Mouse (Mus musculus): ENCODE measurements around the gene Ints5. TPM values are rescaled to one million over a fixed set of nuclear protein-coding genes. Genes with fewer than 3 reads are reported as not detected.

The Ints5 gene
- polyA plus RNA-seq, 1 experiment from 2014 or later: 30.5 TPM

- Histone ChIP-seq H3K4me1 (ENCODE audit: control insufficient read depth, insufficient read depth, low read length) (no peaks in the 10 kb centered on the region), H3K4me2 (ENCODE audit: low read depth, low read length) (peak within 1 kb of the TSS; percentile 81), H3K27me3 (ENCODE audit: control insufficient read depth, insufficient read depth, low read length) (no peaks in the 10 kb centered on the region), H3K9me3 (replicated peaks; ENCODE audit: control insufficient read depth, low read length) (no peaks in the 10 kb centered on the region), H3K27ac (replicated peaks; ENCODE audit: low read depth, low read length) (peak within 1 kb of the TSS; percentile 52), H3K9ac (replicated peaks; ENCODE audit: low read length) (peak within 1 kb of the TSS; percentile 91), H3K4me3 (ENCODE audit: low read depth, low read length) (peak within 1 kb of the TSS; percentile 82), H3K36me3 (replicated peaks; ENCODE audit: control insufficient read depth, insufficient read depth, low read depth, low read length) (peaks cover under 1% of the 10 kb centered on the region)
- ATAC-seq (replicated peaks; ENCODE audit: insufficient number of reproducible peaks, low FRiP score, low TSS enrichment, low read depth): peak; percentile 98
- peak; percentile 92 for DNase-seq (ENCODE audit: low spot score)
- under 1% methylated on average over 42 of the region's 42 CpGs for WGBS
These were observed 12.3 kb upstream of the Ints5 start, which contains the start of gene Uqcc3 for GRCm38 (mm10) chr19:8880311-8881033. TSS of gene Uqcc3 (minus strand) at chr19:8880923.

GRCm38 (mm10) chr19:8881034-8881392 is 11.8 kb upstream of the Ints5 start:
- Histone ChIP-seq H3K9ac (replicated peaks; ENCODE audit: low read length) (peak overlapping the region; percentile 91; the same call in 1 of the 2 replicates), H3K4me2 (ENCODE audit: low read depth, low read length) (peak overlapping the region; percentile 81), H3K27me3 (ENCODE audit: control insufficient read depth, insufficient read depth, low read length) (no peaks in the 10 kb centered on the region), H3K36me3 (replicated peaks; ENCODE audit: control insufficient read depth, insufficient read depth, low read depth, low read length) (no peaks in the 10 kb centered on the region; the same call in 1 of the 2 replicates), H3K4me1 (ENCODE audit: control insufficient read depth, insufficient read depth, low read length) (no peaks in the 10 kb centered on the region), H3K27ac (replicated peaks; ENCODE audit: low read depth, low read length) (no peak overlapping the region), H3K9me3 (replicated peaks; ENCODE audit: control insufficient read depth, low read length) (no peaks in the 10 kb centered on the region), H3K4me3 (ENCODE audit: low read depth, low read length) (peak overlapping the region; percentile 82)
- WGBS: 20% methylated on average over 3 of the region's 3 CpGs
- ATAC-seq (replicated peaks; ENCODE audit: insufficient number of reproducible peaks, low FRiP score, low TSS enrichment, low read depth) (no peak), DNase-seq (ENCODE audit: low spot score) (no peak)

GRCm38 (mm10) chr19:8883616-8884015 is 9.2 kb upstream of the Ints5 start, which contains the start of the genes Lbhd1 and Gm49403:
TSS of gene Lbhd1 (plus strand) at chr19:8883732.
TSS of gene Gm49403 (plus strand) at chr19:8883930.
- H3K9me3 ChIP-seq (replicated peaks; ENCODE audit: control insufficient read depth, low read length): no peaks in the 10 kb centered on the region
- 82% methylated on average over 3 of the region's 3 CpGs for WGBS
- no peak within 1 kb of the TSS for H3K9ac ChIP-seq (replicated peaks; ENCODE audit: low read length)
- ATAC-seq (replicated peaks; ENCODE audit: insufficient number of reproducible peaks, low FRiP score, low TSS enrichment, low read depth) (no peak), DNase-seq (ENCODE audit: low spot score) (no peak)
- H3K27ac ChIP-seq (replicated peaks; ENCODE audit: low read depth, low read length): no peak within 1 kb of the TSS
- H3K4me2 ChIP-seq (ENCODE audit: low read depth, low read length): no peak within 1 kb of the TSS
- H3K27me3 ChIP-seq (ENCODE audit: control insufficient read depth, insufficient read depth, low read length): no peaks in the 10 kb centered on the region
- H3K4me1 ChIP-seq (ENCODE audit: control insufficient read depth, insufficient read depth, low read length): no peaks in the 10 kb centered on the region
- no peaks in the 10 kb centered on the region for H3K36me3 ChIP-seq (replicated peaks; ENCODE audit: control insufficient read depth, insufficient read depth, low read depth, low read length)
- H3K4me3 ChIP-seq (ENCODE audit: low read depth, low read length): no peak within 1 kb of the TSS

GRCm38 (mm10) chr19:8886916-8887584 is 5.8 kb upstream of the Ints5 start:
- H3K4me1 ChIP-seq (ENCODE audit: control insufficient read depth, insufficient read depth, low read length): no peaks in the 10 kb centered on the region
- DNase-seq (ENCODE audit: low spot score) (no peak), ATAC-seq (replicated peaks; ENCODE audit: insufficient number of reproducible peaks, low FRiP score, low TSS enrichment, low read depth) (no peak)
- 52% methylated on average over 1 of the region's 1 CpGs for WGBS
- H3K36me3 ChIP-seq (replicated peaks; ENCODE audit: control insufficient read depth, insufficient read depth, low read depth, low read length): peaks cover 4% of the 10 kb centered on the region
- no peak overlapping the region for H3K27ac ChIP-seq (replicated peaks; ENCODE audit: low read depth, low read length)
- H3K27me3 ChIP-seq (ENCODE audit: control insufficient read depth, insufficient read depth, low read length): no peaks in the 10 kb centered on the region
- no peak overlapping the region for H3K9ac ChIP-seq (replicated peaks; ENCODE audit: low read length)
- no peaks in the 10 kb centered on the region for H3K9me3 ChIP-seq (replicated peaks; ENCODE audit: control insufficient read depth, low read length)
- H3K4me3 ChIP-seq (ENCODE audit: low read depth, low read length): no peak overlapping the region
- no peak overlapping the region for H3K4me2 ChIP-seq (ENCODE audit: low read depth, low read length)

GRCm38 (mm10) chr19:8887585-8888463 is 5.0 kb upstream of the Ints5 start:
- Histone ChIP-seq H3K9me3 (replicated peaks; ENCODE audit: control insufficient read depth, low read length) (no peaks in the 10 kb centered on the region), H3K4me3 (ENCODE audit: low read depth, low read length) (peak overlapping the region; percentile 44), H3K27ac (replicated peaks; ENCODE audit: low read depth, low read length) (peak overlapping the region; percentile 60; the same call in 1 of the 2 replicates), H3K4me2 (ENCODE audit: low read depth, low read length) (peak overlapping the region; percentile 68), H3K36me3 (replicated peaks; ENCODE audit: control insufficient read depth, insufficient read depth, low read depth, low read length) (peaks cover 4% of the 10 kb centered on the region), H3K4me1 (ENCODE audit: control insufficient read depth, insufficient read depth, low read length) (no peaks in the 10 kb centered on the region), H3K27me3 (ENCODE audit: control insufficient read depth, insufficient read depth, low read length) (no peaks in the 10 kb centered on the region), H3K9ac (replicated peaks; ENCODE audit: low read length) (peak overlapping the region; percentile 77)
- no peak for DNase-seq (ENCODE audit: low spot score)
- no peak for ATAC-seq (replicated peaks; ENCODE audit: insufficient number of reproducible peaks, low FRiP score, low TSS enrichment, low read depth)
- 16% methylated on average over 19 of the region's 19 CpGs for WGBS

- Histone ChIP-seq H3K4me1 (ENCODE audit: control insufficient read depth, insufficient read depth, low read length) (no peaks in the 10 kb centered on the region), H3K36me3 (replicated peaks; ENCODE audit: control insufficient read depth, insufficient read depth, low read depth, low read length) (peaks cover 4% of the 10 kb centered on the region), H3K4me2 (ENCODE audit: low read depth, low read length) (peak within 1 kb of the TSS; percentile 68), H3K27ac (replicated peaks; ENCODE audit: low read depth, low read length) (peak within 1 kb of the TSS; percentile 60), H3K27me3 (ENCODE audit: control insufficient read depth, insufficient read depth, low read length) (no peaks in the 10 kb centered on the region), H3K4me3 (ENCODE audit: low read depth, low read length) (peak within 1 kb of the TSS; percentile 44), H3K9ac (replicated peaks; ENCODE audit: low read length) (peak within 1 kb of the TSS; percentile 77), H3K9me3 (replicated peaks; ENCODE audit: control insufficient read depth, low read length) (no peaks in the 10 kb centered on the region)
- peak; percentile 99 for DNase-seq (ENCODE audit: low spot score)
- ATAC-seq (replicated peaks; ENCODE audit: insufficient number of reproducible peaks, low FRiP score, low TSS enrichment, low read depth): peak; percentile 95
- under 1% methylated on average over 58 of the region's 58 CpGs for WGBS
These were observed 4.1 kb upstream of the Ints5 start, which contains the start of the genes 1810009A15Rik and Gm49416 for GRCm38 (mm10) chr19:8888511-8889385. TSS of gene 1810009A15Rik (plus strand) at chr19:8888853. TSS of gene Gm49416 (plus strand) at chr19:8888926.

- Histone ChIP-seq H3K27ac (replicated peaks; ENCODE audit: low read depth, low read length) (no peak overlapping the region), H3K9me3 (replicated peaks; ENCODE audit: control insufficient read depth, low read length) (no peaks in the 10 kb centered on the region), H3K4me3 (ENCODE audit: low read depth, low read length) (no peak overlapping the region), H3K9ac (replicated peaks; ENCODE audit: low read length) (no peak overlapping the region), H3K4me2 (ENCODE audit: low read depth, low read length) (no peak overlapping the region), H3K27me3 (ENCODE audit: control insufficient read depth, insufficient read depth, low read length) (no peaks in the 10 kb centered on the region), H3K36me3 (replicated peaks; ENCODE audit: control insufficient read depth, insufficient read depth, low read depth, low read length) (peaks cover 6% of the 10 kb centered on the region), H3K4me1 (ENCODE audit: control insufficient read depth, insufficient read depth, low read length) (no peaks in the 10 kb centered on the region)
- ATAC-seq (replicated peaks; ENCODE audit: insufficient number of reproducible peaks, low FRiP score, low TSS enrichment, low read depth): no peak
- DNase-seq (ENCODE audit: low spot score): no peak
- 91% methylated on average over 9 of the region's 9 CpGs for WGBS
These were observed 2.7 kb downstream of the Ints5 start for GRCm38 (mm10) chr19:8895397-8895960.

Data from embryonic facial prominence, embryonic 11.5 days (tissue).